Mouse (Mus musculus) R1 (cell line): ENCODE measurements around the gene Dyrk1a.

Experiments used
- DNase-seq: peaks from one replicate; pipeline ENCODE4 v3.0.0-alpha.2; 2018; ENCODE audit warnings: low read depth, low spot score

Dyrk1a gene

DNA sequence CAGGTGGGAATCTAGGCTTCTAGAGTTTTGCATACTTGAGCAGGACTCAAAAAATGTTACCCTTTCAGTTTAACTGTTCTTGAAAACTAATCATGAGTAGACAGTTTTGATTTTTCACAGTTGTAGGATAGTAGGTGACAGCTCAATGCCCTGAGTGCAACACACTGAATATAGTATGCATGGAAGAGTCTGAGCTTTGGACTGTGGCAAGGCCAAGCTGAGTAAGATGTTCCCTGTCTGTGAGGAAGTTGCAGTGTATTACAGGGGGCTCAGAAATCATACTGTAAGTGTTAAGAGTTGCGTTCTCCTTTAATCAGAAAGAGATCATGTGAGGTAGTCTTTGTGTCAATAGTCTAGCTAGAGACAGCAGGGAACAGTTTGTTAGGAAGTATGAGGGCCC is 20.4 kb downstream of the Dyrk1a start:
- DNase-seq: no peak

DNA sequence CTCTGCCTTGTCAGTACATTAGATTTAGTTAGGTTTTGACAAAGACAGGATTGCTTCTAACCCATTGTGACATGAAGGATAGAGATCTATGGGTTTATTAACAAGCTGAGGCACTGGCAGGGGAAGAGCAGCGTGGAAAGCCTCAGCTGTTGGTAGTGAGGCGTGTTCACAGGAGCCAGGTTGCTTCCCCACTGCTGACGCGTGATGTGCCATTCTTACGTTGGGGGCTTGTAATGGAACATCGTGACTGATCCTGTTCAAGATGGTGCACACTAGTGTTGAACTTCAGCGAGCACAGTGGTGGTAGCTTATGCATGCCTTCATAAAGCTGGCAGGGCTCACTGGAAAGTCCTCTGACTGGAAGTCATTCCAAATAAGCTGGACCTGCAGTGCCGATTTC is 21.2 kb downstream of the Dyrk1a start:
- DNase-seq: no peak

DNA sequence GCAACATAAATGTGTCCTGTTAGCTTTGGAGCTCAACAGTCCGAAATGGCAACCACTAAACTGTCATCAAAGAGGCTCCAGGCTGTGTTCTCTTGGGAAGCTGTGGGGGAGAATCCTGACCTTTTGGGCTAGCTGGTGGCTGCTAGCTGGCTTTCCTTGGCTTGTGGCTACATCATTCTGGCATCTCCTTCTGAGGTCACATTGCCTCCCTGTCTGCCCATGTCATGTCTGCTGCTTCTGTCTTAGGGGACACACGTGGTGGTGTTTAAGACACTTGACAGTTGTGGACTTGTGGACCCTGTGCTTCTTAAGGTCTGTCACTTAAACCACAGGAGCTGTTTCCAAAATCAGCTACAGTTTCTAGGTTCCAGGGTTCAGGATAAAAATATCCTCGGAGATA is 21.7 kb downstream of the Dyrk1a start:
- no peak for DNase-seq

DNA sequence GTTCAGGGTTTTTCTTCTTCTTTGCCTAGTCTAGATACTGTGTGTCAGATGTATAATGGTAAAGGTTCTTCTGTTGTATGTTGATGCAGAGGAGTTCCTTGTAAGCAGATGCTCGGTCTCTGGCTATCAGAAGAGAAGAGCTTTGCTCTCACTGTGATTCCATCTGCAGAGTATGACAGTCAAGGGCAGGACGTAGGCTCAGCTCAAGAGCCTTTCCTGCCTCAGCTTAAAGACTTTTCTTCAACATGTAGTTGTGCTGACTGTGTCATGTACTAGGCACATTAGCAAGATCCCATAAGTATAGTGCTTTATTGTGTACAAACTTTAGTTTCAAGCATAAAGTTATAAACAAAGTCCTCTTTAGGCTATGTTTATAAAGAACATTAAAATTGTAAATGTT is 26.8 kb downstream of the Dyrk1a start:
- no peak for DNase-seq

DNA sequence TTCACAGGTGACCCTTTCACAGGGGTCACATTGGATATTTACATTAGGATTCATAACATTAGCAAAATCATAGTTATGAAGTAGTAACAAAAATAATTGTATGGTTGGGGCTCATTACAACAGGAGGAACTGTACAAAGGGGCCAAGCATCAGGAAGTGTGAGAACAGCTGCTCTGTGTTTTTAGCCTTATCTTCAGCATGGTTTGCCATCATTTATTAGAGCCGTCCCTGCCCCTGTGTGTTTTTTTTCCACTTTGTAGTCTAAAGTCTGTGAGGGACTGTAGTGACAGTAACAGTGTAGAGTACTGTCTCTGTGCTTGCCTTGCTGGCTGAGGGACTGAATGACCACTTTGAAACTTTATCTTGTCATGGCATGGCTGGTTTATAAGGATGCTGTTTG is 27.8 kb downstream of the Dyrk1a start:
- no peak for DNase-seq

DNA sequence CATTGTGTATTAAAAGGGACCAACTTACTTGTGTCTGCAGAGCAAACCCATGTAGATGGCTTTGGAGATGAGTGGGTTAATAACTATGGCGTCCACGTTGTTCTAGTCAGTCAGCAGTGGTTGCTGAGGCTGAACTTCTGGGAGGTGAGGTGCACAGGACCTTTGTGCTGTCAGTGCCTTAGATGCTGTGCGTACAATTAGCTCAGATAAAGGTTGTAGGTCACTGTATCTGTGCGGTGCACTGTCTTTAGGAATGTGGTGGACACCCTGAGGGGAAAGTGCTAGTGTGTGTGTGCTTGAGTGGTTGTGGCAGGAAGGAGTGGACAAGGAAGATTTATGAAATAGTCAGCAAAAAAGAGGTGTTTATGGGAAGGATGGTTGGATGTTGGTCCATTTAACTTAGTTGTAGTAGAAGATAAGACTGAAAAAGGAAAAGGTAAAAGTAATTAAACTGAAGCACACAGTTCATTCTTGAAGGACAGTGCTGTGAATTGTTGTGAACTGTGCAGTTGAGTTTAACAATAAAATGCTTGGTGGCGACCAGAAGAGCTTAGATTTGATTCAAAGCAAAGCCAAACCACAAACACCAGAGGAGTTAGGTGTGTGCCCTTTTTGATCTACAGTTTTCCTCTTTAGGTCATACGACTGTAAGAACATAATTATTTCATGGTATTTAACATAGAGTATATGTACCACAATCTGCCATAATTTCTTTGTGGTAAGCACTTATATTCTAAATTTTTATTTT is 30.3 kb downstream of the Dyrk1a start:
- DNase-seq: no peak

DNA sequence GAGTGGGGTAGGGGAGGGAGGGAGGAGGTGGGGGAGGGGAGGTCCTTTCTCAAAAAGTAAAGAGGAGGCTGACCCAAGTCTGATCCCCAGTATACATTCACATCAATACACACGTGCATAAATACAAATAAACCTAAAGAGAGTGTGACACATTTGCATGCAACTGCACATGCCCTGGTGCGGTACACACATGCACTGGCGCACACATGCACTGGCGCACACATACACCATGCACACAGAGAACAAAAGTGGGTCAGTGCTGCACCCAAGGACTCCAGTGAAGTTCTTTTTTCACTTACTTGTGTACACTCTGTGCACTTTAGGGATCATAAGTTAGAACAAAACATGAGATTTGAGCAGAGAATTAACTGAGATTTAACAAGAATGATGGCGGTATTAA is 31.3 kb downstream of the Dyrk1a start:
- no peak for DNase-seq

DNA sequence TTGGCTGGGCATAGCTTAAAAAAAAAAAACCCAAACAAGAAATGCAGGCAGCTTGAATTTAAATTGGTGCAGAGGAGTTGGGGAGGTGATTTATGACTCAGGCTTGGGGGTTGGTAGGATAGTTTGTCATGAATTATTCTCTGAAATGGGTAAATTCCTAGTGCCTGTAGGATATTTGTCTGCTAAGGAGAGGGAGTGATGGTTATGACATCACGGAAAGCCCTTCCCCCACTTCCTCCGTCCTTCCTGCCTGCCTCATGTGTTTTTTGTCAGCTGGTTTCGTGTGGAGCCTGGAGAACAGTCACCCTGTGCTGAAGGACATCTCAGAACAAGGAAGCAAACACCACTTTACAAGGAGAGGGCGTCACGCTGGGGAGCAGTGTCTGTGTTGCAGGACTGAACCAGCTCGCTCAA is 31.7 kb downstream of the Dyrk1a start:
- DNase-seq: peak; percentile 96

DNA sequence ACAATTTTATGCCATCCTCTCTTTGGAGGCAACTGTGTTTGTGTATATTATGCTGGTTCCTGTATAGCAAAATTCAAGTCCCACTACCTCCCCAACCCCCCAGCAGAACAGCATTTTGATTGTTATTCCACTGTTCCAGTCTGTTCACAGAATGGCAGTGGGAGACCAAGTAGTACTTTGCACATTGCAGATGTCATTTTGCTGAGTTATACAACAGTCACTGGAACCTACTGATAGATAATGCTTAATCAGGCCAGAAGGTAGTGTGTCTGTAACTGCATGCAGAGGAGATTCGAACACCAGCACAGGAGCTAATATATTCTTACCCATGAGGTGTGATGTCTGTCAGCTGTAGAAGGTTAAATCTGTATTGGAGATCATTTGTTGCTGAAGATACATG is 32.4 kb downstream of the Dyrk1a start:
- DNase-seq: no peak

DNA sequence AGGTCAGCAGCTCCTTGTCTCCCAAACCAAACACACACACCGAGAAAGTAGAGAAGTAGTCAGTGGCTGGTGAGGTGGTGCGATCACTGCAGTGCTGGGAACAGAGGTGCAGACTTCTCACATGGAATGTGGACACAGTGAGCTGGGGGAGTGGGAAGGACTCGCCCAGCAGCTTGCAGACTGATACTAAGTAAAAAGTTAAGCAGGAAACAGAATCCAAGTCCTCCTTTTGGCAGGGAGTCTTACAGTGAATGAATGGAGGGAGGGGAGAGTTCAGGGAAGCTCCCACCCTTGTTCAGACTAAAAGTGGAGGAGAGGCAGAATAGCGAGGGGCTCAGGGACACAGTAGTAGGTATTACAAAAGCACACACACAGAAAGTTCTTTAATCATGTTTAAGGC is 32.9 kb downstream of the Dyrk1a start:
- peak; percentile 34 for DNase-seq

DNA sequence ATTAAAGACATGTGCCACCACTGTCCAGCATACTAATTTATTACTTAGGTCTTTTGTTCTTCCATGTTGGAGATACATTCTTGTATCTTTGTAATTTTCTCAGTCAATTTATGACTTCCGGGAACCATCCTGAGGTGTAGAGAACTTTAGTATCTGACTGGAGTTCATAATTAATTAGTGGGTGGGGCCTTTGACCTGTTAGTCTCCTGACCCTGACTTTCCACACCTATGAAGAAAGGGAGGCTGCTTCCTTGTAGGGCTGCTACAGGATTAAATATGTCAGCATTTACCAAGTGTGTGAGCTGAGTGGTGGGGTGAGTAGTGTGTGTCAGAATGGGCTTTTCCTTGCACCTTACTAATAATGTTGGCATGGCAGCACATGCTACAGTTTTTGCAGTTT is 36.4 kb downstream of the Dyrk1a start:
- peak; percentile 50 for DNase-seq

DNA sequence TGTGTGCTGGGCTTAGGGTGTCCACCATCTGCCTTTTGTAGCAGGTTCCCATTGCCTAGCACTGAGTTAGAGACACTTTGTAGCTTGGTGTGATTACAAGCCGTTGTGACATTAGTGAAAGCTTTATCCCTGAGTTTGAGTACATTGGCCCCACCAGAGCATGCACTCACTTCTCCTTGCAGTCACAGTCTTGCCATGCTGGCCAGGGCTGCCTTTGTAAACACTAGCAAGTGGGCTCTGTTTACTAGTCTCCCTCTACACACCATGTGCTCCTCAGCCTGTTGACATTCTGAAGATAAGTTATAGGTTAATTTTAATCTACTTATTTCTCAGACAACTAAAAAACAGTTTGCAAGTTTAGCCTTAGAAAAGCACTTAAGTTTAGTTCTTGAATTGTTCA is 37.7 kb downstream of the Dyrk1a start:
- DNase-seq: no peak

DNA sequence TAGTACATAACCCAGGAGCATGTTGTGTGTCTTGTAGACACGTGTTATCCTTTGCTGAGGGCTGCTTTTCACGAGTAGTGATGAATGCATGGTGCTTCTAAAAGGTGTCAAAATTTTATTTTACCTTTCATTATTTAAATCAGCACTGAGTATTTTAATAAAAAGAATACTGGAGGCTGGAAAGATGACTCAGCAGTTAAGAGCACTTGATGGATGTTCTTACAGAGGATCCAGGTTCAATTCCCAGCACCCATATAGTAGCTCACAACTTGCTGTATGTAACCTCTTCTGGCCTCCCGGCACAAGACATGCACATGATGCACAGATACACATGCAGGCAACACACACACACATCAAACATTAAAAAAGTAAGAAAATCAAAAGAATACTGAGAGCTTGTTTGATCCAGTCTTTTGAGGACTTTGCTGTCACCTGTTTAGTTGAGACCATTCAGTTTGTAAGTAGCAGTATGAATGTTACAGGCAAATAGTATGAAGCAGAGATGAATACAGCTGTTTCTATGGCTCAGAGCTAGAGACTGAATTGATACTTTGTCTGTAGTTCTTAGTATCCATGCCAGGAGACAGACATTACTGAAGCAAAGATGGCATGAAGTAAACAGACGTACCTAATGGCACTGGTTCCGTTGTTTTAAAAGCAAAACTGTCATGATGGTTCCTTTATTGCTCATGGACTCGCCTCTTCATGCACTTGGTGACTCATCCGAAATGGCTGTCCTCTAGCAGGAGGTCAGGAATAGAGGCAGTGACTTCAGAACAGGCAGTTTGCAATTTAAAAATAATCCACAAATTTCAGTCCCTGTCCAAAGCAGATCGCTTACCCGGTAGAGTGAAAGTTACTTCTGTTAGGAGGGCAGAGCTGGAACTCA is 39.1 kb downstream of the Dyrk1a start:
- DNase-seq: no peak

DNA sequence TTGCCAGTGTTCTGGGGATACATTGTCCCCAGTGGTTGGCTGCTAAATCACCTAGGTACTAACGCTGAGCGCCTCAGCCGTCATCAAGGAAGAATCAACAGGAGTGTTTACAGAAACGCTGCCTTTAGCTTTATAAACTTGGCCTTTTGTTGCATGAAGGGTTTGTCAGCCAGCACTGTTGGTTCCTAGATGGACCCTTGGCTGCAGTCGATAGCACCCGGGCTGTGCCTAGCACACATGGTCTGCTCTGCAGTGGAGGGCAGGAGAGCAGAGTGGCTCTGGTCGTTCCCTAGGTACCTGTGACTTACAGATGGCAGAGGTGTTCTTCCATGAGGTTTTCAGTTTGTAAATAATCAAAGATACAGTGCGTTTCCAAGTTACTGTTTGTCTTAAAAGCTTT is 42.8 kb downstream of the Dyrk1a start:
- DNase-seq: no peak

DNA sequence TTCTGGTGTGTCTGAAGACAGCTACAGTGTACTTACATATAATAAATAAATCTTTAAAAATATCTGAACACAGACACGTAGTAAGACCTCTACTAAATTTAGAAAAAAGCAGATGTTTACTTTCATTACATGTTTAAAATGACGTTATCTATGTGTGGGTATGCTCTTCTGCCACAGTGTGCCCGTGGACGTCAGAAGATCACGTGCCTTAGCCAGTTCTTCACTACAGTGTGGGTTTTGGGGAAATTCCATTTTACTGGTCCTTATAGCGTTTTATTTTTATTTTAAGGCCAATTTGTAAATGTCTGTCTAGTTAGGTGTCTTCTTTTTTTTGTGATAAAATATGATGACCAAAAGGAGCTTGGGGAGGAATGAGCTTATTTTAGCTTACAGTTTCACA is 47.4 kb downstream of the Dyrk1a start:
- DNase-seq: no peak

DNA sequence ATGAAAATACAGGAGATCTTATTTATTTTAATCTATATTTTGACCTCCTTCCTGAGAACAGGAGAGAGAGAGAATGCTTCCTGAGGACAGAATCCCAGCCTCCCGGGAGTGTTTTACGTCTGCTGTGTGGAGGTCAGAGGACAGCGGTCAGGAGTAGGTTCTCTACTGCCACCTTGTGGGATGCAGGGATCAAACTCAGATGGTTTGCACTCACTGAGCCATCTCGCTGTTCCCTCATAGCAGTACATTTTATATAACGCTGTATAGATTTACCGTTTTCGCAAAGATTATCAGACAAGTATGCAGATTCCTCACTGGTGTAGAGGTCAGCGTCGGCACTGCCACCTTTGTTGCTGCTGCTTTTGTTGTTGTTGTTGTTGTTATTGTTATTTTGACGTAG is 48.7 kb downstream of the Dyrk1a start:
- DNase-seq: peak; percentile 75

DNA sequence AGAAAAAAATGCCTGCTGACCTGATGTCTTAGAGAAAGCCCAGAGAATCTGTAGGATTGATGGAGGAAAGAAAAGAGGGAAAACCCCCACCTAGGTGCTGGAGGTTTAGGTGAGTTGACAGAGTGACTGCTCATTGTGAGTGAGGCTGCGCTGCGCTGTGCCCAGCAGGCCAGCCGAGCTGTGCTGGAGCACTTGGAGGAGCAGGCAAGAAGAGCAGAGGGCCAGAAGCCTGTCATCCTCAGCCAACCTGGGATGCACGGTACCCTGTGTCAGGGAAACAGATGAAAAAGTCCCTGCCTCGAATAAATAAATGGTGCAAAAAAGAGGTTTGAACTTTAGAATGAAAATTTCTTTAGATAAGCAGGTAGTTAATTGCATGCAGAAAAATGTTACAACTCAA is 49.5 kb downstream of the Dyrk1a start:
- DNase-seq: no peak

DNA sequence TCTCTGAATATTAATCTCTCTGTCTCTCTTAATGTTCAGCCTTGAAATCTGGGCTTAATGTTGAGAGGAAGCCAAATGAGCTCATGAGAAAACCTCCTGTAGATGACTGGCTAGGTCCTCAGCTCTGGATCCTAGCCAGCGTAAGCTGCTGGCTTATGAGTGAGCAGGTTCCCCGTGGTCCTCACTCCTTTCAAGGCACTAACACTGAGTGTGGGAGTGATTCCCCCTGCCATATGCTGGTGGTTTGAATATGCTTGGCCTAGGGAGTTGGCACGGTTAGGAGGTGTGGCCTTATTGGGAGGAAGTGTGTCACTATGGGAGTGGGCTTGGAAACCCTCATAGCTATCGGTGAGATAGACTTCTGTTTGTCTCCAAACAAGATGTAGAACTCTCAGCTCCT is 55.1 kb downstream of the Dyrk1a start:
- DNase-seq: no peak

DNA sequence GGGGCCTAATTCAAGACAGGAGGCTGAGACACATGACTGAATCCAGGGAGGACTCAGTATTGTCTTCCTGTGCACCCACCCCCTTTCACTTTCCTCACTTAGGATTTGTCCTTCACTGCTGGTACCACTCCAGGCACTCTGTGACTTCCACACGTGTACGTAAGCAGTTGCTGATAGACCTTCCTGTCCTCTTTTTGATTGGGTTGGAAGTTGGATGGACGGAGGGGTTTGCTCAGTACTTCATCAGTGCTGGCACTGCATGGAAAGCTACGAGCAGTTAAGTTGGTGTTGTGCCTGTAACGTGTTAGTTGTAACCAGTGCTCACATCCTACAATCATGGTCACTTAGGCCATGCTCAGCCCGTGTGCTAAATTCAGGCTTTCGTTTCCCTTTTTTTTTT is 55.8 kb downstream of the Dyrk1a start:
- no peak for DNase-seq

DNA sequence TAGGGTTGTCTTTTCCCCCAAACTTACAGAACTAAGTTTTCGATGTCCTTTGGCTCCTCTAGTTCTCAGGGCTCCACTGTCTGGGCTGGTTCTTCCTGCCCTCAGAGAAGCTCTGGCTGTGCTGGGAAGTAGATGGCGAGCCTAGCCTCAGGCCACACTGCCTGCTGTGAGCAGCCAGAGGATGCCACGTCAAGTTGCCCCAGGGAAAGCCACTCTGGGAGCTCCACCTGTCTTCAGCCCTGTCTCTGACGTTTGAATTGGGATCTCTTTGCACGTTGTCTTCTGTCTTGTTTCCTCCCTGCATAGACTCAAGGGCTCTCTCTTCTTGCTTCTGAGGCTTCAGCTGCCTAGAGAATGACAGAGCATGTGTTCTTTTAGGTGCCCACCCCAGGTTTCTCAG is 57.9 kb downstream of the Dyrk1a start:
- no peak for DNase-seq

DNA sequence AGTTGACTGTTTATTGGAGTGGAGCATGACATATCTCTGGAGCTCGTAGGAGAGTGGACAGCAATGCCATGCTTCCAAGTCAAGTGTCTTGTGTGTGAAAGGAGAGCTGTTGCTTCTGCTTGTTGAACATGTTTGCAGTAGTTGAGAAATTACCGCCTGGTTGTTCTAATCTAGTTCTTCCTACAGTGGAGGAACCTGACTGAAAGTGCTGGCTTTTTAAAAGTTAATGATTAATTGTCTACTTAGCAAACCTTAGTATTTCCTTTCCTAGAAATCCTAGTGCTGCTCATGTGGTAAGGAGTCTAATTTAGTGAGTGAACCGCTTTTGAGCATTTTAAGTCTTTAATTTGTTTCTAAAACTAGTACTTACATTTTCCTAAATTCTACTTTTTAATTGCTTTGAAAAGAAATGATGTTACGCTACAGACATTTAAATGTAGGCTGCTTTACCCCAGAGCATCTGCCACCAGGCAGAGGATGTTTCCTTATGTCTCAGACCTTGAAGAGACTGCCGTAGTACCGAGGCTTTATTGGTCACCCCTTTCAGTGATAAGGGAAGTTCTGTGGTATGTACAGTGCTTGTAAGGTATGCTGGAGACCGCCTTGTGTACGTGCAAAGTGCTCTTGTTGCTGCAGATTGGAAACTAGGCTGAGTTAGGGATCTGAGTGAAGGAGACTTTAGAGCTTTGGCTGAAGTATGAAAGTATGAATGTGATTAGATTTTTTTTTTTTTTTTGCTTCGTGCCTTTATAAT is 59.3 kb downstream of the Dyrk1a start:
- DNase-seq: no peak

DNA sequence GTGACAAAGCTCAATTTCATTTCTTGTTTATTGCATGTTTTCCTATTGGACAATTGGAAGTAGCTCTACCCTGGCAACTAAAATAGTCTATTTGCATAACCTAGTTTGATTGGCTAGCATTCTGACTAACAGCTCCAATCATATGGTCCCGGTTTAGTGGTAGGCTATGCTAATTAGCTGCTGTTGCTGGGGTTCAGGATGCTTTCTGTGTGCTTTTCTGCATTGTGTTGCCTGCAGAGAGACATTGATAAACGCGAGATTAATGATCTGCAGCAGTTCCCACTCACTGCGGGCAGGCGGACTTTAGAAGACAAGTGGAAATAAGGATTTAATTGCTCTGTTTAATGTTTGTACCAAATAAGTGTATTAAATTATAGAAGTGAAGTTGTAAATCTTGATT is 62.2 kb downstream of the Dyrk1a start:
- peak; percentile 85 for DNase-seq
